ENCODE assay signal across 14 mouse cellular contexts in genomic region chr5:33239934-33240333, GRCm38 (mm10). TPM values are rescaled to one million over a fixed set of nuclear protein-coding genes. Genes with fewer than 3 reads are reported as not detected.
DNase-seq lines count a peak whose midpoint lies in the region; ATAC-seq and TF ChIP-seq lines count a peak whose summit lies in the region.
"Had no signal": no experiment of that assay in that cellular context is flagged by ENCODE, and none has a peak within 500 bp of the region (broad histone marks: within the 10 kb centered on the region; RNA-seq: fewer than 3 reads in every experiment).

No protein-coding gene starts in this region.

- H3K4me2 ChIP-seq in forebrain, embryonic 14.5 days (ENCODE audit: low read length): no peak overlapping the region
- H3K4me2 ChIP-seq in forebrain, postnatal 0 days (ENCODE audit: low read depth): no peak overlapping the region
- no peak overlapping the region for H3K4me2 ChIP-seq in kidney, postnatal 0 days (ENCODE audit: low read length)
- H3K4me2 ChIP-seq in embryonic facial prominence, embryonic 15.5 days (replicated peaks): no peak overlapping the region
- no peak overlapping the region for H3K4me2 ChIP-seq in intestine, embryonic 15.5 days (replicated peaks)
- H3K4me2 ChIP-seq: liver, embryonic 13.5 days had no signal

- H3K4me1 ChIP-seq in forebrain, embryonic 14.5 days (ENCODE audit: control insufficient read depth, insufficient read depth, low read length): no peaks in the 10 kb centered on the region
- no peaks in the 10 kb centered on the region for H3K4me1 ChIP-seq in forebrain, postnatal 0 days (ENCODE audit: insufficient read depth)
- no peaks in the 10 kb centered on the region for H3K4me1 ChIP-seq in kidney, postnatal 0 days (replicated peaks; ENCODE audit: insufficient read depth, low read length)
- peaks cover 26% of the 10 kb centered on the region for H3K4me1 ChIP-seq in embryonic facial prominence, embryonic 15.5 days
- peaks cover 15% of the 10 kb centered on the region for H3K4me1 ChIP-seq in intestine, embryonic 15.5 days (replicated peaks)

- TF ChIP-seq CTCF in forebrain, postnatal 0 days (IDR thresholded peaks at IDR 0.05; ENCODE audit: low read depth): no peak
- no peak for TF ChIP-seq CTCF in kidney, postnatal 0 days (IDR thresholded peaks at IDR 0.05; ENCODE audit: low read depth)

- WGBS in forebrain, embryonic 14.5 days: 51% methylated on average over 3 of the region's 3 CpGs
- 41% methylated on average over 3 of the region's 3 CpGs for WGBS in forebrain, postnatal 0 days
- WGBS in kidney, postnatal 0 days: 57% methylated on average over 3 of the region's 3 CpGs
- WGBS in embryonic facial prominence, embryonic 15.5 days: 49% methylated on average over 3 of the region's 3 CpGs
- WGBS in intestine, embryonic 15.5 days: 40% methylated on average over 3 of the region's 3 CpGs

- no peak overlapping the region for H3K4me3 ChIP-seq in forebrain, embryonic 14.5 days (ENCODE audit: low read depth, low read length)
- no peak overlapping the region for H3K4me3 ChIP-seq in forebrain, postnatal 0 days (ENCODE audit: low read depth, low read length)
- no peak overlapping the region for H3K4me3 ChIP-seq in kidney, postnatal 0 days (replicated peaks; ENCODE audit: low read depth, low read length)
- H3K4me3 ChIP-seq in embryonic facial prominence, embryonic 15.5 days (replicated peaks): no peak overlapping the region
- H3K4me3 ChIP-seq in intestine, embryonic 15.5 days (replicated peaks): no peak overlapping the region
- H3K4me3 ChIP-seq: liver, embryonic 13.5 days had no signal

- no peaks in the 10 kb centered on the region for H3K9me3 ChIP-seq in forebrain, embryonic 14.5 days (replicated peaks; ENCODE audit: control insufficient read depth, low read length)
- H3K9me3 ChIP-seq in forebrain, postnatal 0 days (ENCODE audit: low read length): no peaks in the 10 kb centered on the region
- H3K9me3 ChIP-seq in kidney, postnatal 0 days (replicated peaks; ENCODE audit: low read length): no peaks in the 10 kb centered on the region
- no peaks in the 10 kb centered on the region for H3K9me3 ChIP-seq in embryonic facial prominence, embryonic 15.5 days (replicated peaks)
- H3K9me3 ChIP-seq in intestine, embryonic 15.5 days: no peaks in the 10 kb centered on the region
- H3K9me3 ChIP-seq: liver, embryonic 13.5 days had no signal

- H3K27ac ChIP-seq in forebrain, embryonic 14.5 days (ENCODE audit: low read depth, low read length): no peak overlapping the region
- H3K27ac ChIP-seq in forebrain, postnatal 0 days (ENCODE audit: low read depth, low read length): no peak overlapping the region
- H3K27ac ChIP-seq in kidney, postnatal 0 days: no peak overlapping the region
- peak overlapping the region; percentile 52; the same call in 1 of the 2 replicates for H3K27ac ChIP-seq in embryonic facial prominence, embryonic 15.5 days (replicated peaks)
- peak overlapping the region; percentile 56; the same call in 1 of the 2 replicates for H3K27ac ChIP-seq in intestine, embryonic 15.5 days
- H3K27ac ChIP-seq: liver, embryonic 13.5 days had no signal

- ATAC-seq in forebrain, embryonic 14.5 days: no peak
- ATAC-seq in forebrain, postnatal 0 days: no peak
- ATAC-seq in kidney, postnatal 0 days (replicated peaks; ENCODE audit: low FRiP score, low read depth): no peak
- no peak for ATAC-seq in embryonic facial prominence, embryonic 15.5 days (ENCODE audit: insufficient number of reproducible peaks, low FRiP score, low TSS enrichment, low read depth)
- ATAC-seq in intestine, embryonic 15.5 days: 0 out of 2 replicates have a peak, but pooled peaks have one; percentile 49

- H3K27me3 ChIP-seq in forebrain, embryonic 14.5 days (replicated peaks; ENCODE audit: control insufficient read depth, insufficient read depth, low read length): no peaks in the 10 kb centered on the region
- H3K27me3 ChIP-seq in forebrain, postnatal 0 days (ENCODE audit: insufficient read depth, low read length): no peaks in the 10 kb centered on the region
- no peaks in the 10 kb centered on the region for H3K27me3 ChIP-seq in kidney, postnatal 0 days (ENCODE audit: insufficient read depth, low read length)
- H3K27me3 ChIP-seq in embryonic facial prominence, embryonic 15.5 days: no peaks in the 10 kb centered on the region
- no peaks in the 10 kb centered on the region for H3K27me3 ChIP-seq in intestine, embryonic 15.5 days (replicated peaks)
- H3K27me3 ChIP-seq: liver, embryonic 13.5 days had no signal

- H3K36me3 ChIP-seq in forebrain, embryonic 14.5 days (ENCODE audit: control insufficient read depth, insufficient read depth, low read length): peaks cover 20% of the 10 kb centered on the region; the same call in 1 of the 2 replicates
- H3K36me3 ChIP-seq in forebrain, postnatal 0 days (ENCODE audit: insufficient read depth): peaks cover 26% of the 10 kb centered on the region
- no peaks in the 10 kb centered on the region for H3K36me3 ChIP-seq in kidney, postnatal 0 days (ENCODE audit: insufficient read depth, low read length)
- H3K36me3 ChIP-seq in embryonic facial prominence, embryonic 15.5 days: peaks cover 23% of the 10 kb centered on the region; the same call in 1 of the 2 replicates
- H3K36me3 ChIP-seq in intestine, embryonic 15.5 days: no peaks in the 10 kb centered on the region
- H3K36me3 ChIP-seq: liver, embryonic 13.5 days had no signal

- no peak overlapping the region for H3K9ac ChIP-seq in forebrain, embryonic 14.5 days (ENCODE audit: low read length)
- H3K9ac ChIP-seq in forebrain, postnatal 0 days: no peak overlapping the region
- H3K9ac ChIP-seq in kidney, postnatal 0 days (ENCODE audit: low read depth, low read length): no peak overlapping the region
- H3K9ac ChIP-seq in embryonic facial prominence, embryonic 15.5 days: no peak overlapping the region
- H3K9ac ChIP-seq in intestine, embryonic 15.5 days: no peak overlapping the region
- H3K9ac ChIP-seq: liver, embryonic 13.5 days had no signal

- peak; percentile 14 for DNase-seq in forebrain, embryonic 14.5 days (ENCODE audit: low spot score)
- DNase-seq in forebrain, postnatal 0 days: no peak
- peak; percentile 43 for DNase-seq in kidney, postnatal 0 days (ENCODE audit: low spot score)
- no peak for DNase-seq in kidney, postnatal 25 days
- DNase-seq in liver: no peak
- no peak for DNase-seq in layer of hippocampus, postnatal 25 days (ENCODE audit: extremely low spot score in 1 of 2, low spot score in 1 of 2)
- DNase-seq: cerebellum, adult 8-10 months; kidney, postnatal 10 days; liver, embryonic 13.5 days; lung, postnatal 14 days; thymus, adult 2 months had no signal

RNA-seq across cellular contexts. Expression of gene Spon2, which starts 21.7 kb away (rescaled TPM):
- 2.4 TPM in 2 replicates for polyA plus RNA-seq in forebrain, embryonic 14.5 days (2014; fragmentation: Nextera tagmentation; extraction: Ambion mirVana)
- 4.3 and 5.1 TPM in 2 replicates for total RNA-seq in forebrain, postnatal 0 days (2014; rRNA removed)
- polyA plus RNA-seq in forebrain, postnatal 0 days (2015; fragmentation: Nextera tagmentation; extraction: Ambion mirVana): 2.3 and 2.5 TPM in 2 replicates
- polyA plus RNA-seq in kidney, postnatal 0 days (2015; fragmentation: Nextera tagmentation; extraction: Ambion mirVana): 6.7 and 7.4 TPM in 2 replicates
- 13.7 and 16.6 TPM in 2 replicates for polyA plus RNA-seq in embryonic facial prominence, embryonic 15.5 days (2015; fragmentation: Nextera tagmentation; extraction: Ambion mirVana)
- 23.7 and 26.0 TPM in 2 replicates for polyA plus RNA-seq in intestine, embryonic 15.5 days (2015; fragmentation: Nextera tagmentation; extraction: Ambion mirVana)
- under 1 TPM in 1 of 2 experiments, not detected in 1; 0.17 TPM for total RNA-seq in layer of hippocampus, postnatal 25 days (2021)
- total RNA-seq: granulocyte monocyte progenitor cell, adult 5-6 weeks had no signal

RNA-seq across cellular contexts. Expression of gene Ctbp1, which starts 34.9 kb away (rescaled TPM):
- polyA plus RNA-seq in forebrain, embryonic 14.5 days (2014; fragmentation: Nextera tagmentation; extraction: Ambion mirVana): 497 and 526 TPM in 2 replicates
- total RNA-seq in forebrain, postnatal 0 days (2014; rRNA removed): 417 and 478 TPM in 2 replicates
- 350 and 388 TPM in 2 replicates for polyA plus RNA-seq in forebrain, postnatal 0 days (2015; fragmentation: Nextera tagmentation; extraction: Ambion mirVana)
- 252 and 261 TPM in 2 replicates for polyA plus RNA-seq in kidney, postnatal 0 days (2015; fragmentation: Nextera tagmentation; extraction: Ambion mirVana)
- polyA plus RNA-seq in embryonic facial prominence, embryonic 15.5 days (2015; fragmentation: Nextera tagmentation; extraction: Ambion mirVana): 312 and 319 TPM in 2 replicates
- 275 and 293 TPM in 2 replicates for polyA plus RNA-seq in intestine, embryonic 15.5 days (2015; fragmentation: Nextera tagmentation; extraction: Ambion mirVana)
- total RNA-seq in layer of hippocampus, postnatal 25 days (2021): 100 to 1,000 TPM; 277 to 297 TPM

Comparison
In these comparisons a context has a peak if more than half of its experiments do, and no peak if none do; other contexts are left out.
1. DNase-seq: peak in forebrain, embryonic 14.5 days (single experiment) and kidney, postnatal 0 days (single experiment); none in forebrain, postnatal 0 days (single experiment), kidney, postnatal 25 days (0 of 2), liver (single experiment) and layer of hippocampus, postnatal 25 days (0 of 2).
2. H3K27ac ChIP-seq: peak in embryonic facial prominence, embryonic 15.5 days (single experiment) and intestine, embryonic 15.5 days (single experiment); none in forebrain, embryonic 14.5 days (single experiment), forebrain, postnatal 0 days (single experiment) and kidney, postnatal 0 days (single experiment).